Mouse (Mus musculus): ENCODE measurements around the gene Adam6b.
"Not testable (repeated sequence)": the region's sequence is repeated elsewhere in the genome, so short reads cannot be mapped to it uniquely, and the experiment has no call there.

Gene Adam6b

DNA sequence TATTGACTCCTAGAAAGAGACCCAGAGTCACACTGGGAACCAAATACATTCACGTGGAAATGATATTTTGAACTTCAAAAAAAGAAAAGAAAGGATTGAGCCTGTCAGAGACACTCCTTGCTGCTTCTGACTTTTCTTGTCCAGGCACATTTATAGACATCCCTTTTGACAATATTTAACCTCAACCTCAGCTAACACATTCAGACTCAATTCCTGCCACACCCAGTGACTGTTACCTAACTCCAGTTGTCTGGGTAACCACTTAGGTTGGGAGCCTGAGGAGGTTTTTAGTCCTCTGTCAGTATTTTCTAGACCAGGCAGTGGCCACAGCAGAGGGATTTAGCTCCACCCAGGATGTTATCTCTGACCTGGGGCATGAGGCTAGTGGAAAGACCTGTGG, at the start of gene Adam6b:
Gene Adam6b, plus strand, starts transcription at position 301 of the 400 bp plus-strand sequence.
- not testable (repeated sequence) for DNase-seq (ENCODE audit: low read depth, low spot score)

DNA sequence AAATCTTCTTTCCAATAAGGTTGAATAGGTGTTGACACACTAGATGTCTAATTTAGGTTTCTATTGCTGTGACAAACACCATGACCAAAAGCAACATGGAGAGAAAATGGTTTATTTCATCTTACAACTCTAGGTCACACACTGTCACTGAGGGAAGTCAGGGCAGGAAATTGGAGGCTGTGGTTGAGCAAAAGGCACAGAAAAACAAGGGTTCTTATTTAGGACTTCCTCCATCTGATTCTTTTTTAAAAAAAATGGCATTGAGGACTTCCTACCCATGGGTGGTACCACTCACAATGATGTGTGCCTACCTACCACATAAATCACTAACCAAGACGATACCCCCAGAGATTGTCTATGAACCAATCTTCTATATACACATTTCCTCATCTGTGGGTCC, 43.2 kb upstream of the Adam6b start:
- no peak for DNase-seq (ENCODE audit: low read depth, low spot score)

DNA sequence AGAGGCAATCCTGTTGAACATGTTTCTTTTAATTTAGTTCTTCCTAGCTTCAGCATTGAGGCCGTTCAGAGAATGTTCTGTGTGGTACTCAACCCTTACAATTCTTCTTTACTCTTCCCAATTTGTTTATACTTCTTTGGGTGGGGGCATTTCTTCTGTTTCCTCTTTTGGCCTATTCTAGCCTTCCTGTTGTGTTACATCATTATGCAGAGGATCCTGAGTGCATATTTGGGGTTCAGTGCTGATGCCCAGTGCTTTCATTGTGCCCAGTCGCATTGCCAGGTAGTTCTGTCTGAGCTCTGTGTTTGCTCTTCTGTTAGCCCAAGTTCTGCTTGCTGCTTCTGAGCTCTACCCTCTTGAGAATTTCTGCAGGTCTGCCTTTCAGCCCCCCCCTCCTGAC, 13.1 kb upstream of the Adam6b start:
- no peak for DNase-seq (ENCODE audit: low read depth, low spot score)

DNA sequence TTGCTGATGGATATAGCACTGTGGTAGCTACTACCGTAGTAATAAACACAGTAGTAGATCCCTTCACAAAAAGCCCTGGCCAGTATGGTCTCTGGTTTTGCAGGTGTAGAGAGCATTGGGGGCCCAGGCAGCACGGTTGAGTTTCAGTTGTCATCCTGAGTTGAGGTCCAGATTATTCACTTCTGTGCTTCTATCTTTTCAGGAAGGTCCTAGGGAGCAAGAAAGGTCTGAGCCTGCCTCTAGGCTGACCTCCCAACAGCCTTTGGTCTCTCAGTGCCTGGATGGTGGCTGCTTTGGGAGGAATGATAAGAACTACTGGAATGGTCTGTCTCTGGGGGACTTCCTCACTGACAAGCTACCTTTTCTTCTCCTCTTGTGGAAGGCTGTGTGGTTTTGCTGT, 7.2 kb upstream of the Adam6b start:
- DNase-seq (ENCODE audit: low read depth, low spot score): no peak

DNA sequence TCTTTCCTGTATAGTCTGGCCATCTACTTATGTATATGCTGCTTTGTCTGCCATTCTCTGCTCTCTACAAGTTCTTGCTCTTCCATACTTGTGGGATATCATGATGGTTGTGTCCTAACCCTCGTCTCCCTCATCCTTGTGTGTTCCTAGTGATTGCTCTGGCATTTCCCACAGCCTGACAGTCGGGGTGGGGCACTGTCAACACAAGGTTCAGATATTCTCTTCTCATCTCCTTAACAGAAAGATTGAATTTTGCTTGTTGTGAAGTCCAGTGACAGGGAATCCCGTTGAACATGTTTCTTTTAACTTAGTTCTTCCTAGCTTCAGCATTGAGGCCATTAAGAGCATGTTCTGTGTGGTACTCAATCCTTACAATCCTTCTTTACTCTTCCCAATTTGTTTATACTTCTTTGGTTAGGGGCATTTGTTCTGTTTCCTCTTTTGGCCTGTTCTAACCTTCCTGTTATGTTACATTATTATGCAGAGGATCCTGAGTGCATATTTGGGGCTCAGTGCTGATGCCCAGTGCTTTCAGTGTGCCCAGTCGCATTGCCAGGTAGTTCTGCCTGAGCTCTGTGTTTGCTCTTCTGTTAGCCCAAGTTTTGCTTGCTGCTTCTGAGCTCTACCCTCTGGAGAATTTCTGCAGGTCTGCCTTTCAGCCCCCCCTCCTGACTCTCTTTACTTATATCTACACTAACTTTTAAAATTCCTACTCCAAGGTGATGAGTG, 6.5 kb upstream of the Adam6b start:
- no peak for DNase-seq (ENCODE audit: low read depth, low spot score)

GRCm38 (mm10) chr12:113483492-113484162, 5.7 kb upstream of the Adam6b start:
- no peak for DNase-seq (ENCODE audit: low read depth, low spot score)

DNA sequence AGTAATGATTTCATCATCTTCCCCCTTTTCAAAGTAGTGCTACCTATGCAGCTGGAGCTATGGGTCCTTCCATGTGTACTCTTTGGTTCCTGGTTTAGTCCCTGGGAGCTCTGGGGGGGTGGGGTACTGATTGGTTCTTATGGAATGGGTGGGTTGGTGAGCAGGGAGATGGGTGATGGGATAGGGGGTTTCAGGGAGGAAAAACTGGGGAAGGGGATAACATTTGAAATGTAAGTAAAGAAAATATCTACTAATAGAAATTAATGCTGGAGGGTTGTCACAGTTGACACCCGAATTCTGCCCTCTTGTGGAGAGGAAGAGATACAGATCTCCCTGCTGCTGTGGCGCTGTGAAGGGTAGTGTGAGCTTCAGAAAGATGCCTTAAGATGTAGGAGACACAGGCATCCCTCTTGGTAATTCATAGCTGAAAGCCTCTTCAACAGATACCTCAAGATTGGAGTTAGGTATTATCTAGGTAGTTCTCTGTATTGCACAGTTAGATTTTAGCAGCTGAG, 4.3 kb upstream of the Adam6b start:
- no peak for DNase-seq (ENCODE audit: low read depth, low spot score)

DNA sequence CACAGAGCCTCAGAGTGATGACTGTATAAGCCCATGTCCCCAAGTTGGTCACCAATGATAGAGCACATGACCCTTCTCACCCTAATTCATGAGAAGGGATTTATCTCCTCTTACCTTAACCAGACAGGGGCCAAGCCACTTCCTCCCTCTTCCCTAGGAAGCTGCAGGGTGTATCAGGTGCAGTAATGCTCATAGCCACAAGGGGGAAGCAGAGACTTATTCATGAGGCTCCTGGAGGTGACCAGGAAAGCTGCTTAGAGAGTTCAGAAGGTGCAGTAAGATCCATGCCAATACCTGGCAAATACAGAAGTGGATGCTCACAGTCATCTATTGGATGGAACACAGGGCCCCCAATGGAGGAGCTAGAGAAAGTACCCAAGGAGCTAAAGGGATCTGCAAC, 1.6 kb upstream of the Adam6b start:
- DNase-seq (ENCODE audit: low read depth, low spot score): peak; percentile 22

GRCm38 (mm10) chr12:113525901-113526300, 36.6 kb downstream of the Adam6b start:
- no peak for DNase-seq (ENCODE audit: low read depth, low spot score)
